Mouse (Mus musculus) heart, postnatal 36 days (tissue): ENCODE data around the gene Cbr4. TPM values are rescaled to one million over a fixed set of nuclear protein-coding genes. Genes with fewer than 3 reads are reported as not detected.

Source experiments
- DNase-seq, 2 experiments: peaks; one replicate each; pipeline ENCODE4 v3.0.0; 2021 to 2022
- intact Hi-C: fragments of 180-260 bp; cut with DNase I; formaldehyde crosslinking; loops from one replicate; pipeline ENCODE4 v1.15.1; 2025
- total RNA-seq, 2 experiments: library from RNA; stranded (reverse); gene quantifications; 2 replicates each; pipeline ENCODE4 v1.2.3; 2021

Cbr4 gene
- total RNA-seq, 2 experiments from 2014 or later, result 78.4 to 82.9 TPM

DNA sequence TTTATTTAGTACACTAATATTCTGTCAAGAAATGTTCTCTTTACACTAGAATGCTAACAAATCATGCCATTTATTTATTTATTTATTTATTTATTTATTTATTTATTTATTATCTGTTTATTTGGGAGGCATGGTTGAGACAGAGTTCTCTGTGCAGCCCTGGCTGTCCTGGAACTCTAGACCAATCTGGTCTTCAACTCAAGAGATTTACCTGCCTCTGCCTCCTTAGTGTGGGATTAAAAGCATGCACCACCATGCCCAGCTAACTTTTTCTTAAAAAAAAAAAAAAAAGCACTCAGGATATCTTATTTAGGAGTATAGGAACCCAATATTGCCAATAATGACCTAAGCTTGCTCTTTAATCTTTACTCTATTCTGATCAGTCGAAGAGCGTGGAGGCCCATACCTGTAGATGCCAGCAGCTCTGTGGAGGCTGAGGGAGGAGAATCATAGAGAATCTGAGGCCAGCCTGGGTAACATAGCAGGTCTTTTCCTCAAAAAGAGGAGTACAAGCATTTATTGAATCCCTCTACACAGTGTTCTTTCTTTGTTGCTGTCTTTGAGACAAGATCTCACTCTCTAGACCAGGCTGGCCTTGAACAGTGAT is 508 bp upstream of the Cbr4 start:
- no peak for DNase-seq
- intact Hi-C loops, result loop anchor here (5.0 to 10.0 kb wide), 5 partner anchors 265 to 982 kb away; partner anchors contain the start of genes Aadat, Gm10283, Hpf1 and Mfap3l

GRCm38 (mm10) chr8:61488631-61489030 is 1.1 kb downstream of the Cbr4 start:
- DNase-seq, result no peak
- intact Hi-C loops, result loop anchor here (5.0 to 10.0 kb wide), 5 partner anchors 266 to 984 kb away; partner anchors contain the start of genes Aadat, Gm10283, Hpf1 and Mfap3l

GRCm38 (mm10) chr8:61497110-61497509 is 9.6 kb downstream of the Cbr4 start:
- no peak for DNase-seq
- intact Hi-C loops, result loop anchor here (10.0 kb wide), 1 partner anchor 422 kb away; no protein-coding TSS in a partner anchor

DNA sequence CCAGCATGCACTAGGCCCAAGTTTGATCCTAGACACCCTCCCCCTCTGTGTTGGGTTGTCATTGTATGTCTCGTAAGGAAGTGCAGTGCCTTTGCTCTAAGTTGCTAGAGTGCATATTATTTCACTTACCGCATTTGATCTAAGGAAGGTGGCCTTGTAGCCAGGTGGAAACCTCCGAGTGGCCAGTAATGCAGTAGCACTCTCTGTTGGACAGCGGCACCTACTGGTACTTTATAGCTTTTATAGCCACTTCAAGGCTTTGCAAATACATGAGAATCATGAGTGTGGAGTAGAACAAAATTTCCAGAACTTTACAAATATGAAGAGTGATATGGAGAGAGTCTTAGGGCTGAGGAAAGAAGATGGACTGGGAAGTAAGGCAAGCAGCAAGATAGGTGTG is 11.5 kb downstream of the Cbr4 start:
- intact Hi-C loops, result loop anchor here (10.0 kb wide), 1 partner anchor 424 kb away; no protein-coding TSS in a partner anchor
- DNase-seq, result no peak

- no peak for DNase-seq
- intact Hi-C loops, result no loop called here
These were observed 13.4 kb downstream of the Cbr4 start for GRCm38 (mm10) chr8:61500914-61501313.

DNA sequence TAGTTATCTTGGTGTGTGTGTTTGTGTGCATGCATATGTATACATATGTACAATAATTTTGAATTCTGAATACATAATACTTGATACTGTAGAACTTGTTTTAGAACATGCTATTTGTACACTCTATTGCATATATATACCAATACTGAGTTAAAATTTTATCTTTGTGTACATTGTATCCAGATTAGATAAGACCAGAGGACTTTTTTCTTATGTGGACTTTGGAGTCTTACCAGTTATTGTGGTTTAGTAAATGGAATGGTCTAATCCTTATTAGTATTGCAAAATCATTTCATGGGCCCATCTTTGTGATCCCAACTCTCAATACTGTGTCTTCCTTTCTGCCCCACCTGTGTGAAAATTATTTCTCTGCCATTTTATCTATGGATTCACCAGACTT is 14.7 kb downstream of the Cbr4 start:
- DNase-seq, result no peak
- intact Hi-C loops, result no loop called here

GRCm38 (mm10) chr8:61515110-61515930 is 27.8 kb downstream of the Cbr4 start:
- intact Hi-C loops, result loop anchor here (10.0 kb wide), 1 partner anchor 901 kb away; no protein-coding TSS in a partner anchor
- no peak for DNase-seq

- intact Hi-C loops, result loop anchor here (1.0 to 10.0 kb wide), 2 partner anchors 474 to 901 kb away; no protein-coding TSS in a partner anchor
- peak; percentile 71 to 81 for DNase-seq
These were observed 28.6 kb downstream of the Cbr4 start for GRCm38 (mm10) chr8:61515931-61516744.

DNA sequence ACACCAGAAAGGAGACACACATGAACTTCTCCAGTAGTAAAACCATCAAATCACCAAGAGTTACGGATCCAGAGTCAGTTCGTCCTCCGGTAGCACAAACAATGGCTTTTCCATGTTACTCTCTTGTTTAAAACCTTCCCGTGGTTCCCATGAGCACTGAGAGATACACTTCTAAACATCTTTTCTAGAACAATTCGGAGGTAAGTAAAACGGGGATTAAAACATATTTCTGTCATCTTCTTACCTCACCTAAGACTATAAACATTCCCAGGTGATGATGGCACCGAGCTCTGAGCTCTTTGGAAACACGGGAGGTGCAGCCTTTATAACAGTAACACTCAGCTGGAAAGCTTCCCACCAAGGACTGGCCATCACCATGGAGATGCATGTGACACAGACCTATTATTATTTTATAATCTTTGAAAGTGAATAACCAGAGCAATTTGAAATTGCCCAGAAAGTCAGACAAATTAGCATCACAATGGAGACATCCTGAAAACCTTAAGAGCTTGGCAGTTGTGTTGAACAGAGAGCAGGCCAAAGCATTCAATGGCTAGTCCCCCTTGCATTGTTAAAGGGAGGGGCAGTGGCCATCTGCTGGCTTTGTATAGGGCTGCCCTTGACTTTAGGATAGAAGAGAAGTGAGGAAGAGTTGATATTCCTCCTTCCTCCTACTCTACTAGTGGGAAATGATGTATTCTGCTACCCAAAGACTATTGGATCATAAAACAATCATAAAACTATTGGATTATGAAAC is 29.4 kb downstream of the Cbr4 start:
- DNase-seq, result no peak
- intact Hi-C loops, result loop anchor here (1.0 to 10.0 kb wide), 2 partner anchors 475 to 902 kb away; no protein-coding TSS in a partner anchor

DNA sequence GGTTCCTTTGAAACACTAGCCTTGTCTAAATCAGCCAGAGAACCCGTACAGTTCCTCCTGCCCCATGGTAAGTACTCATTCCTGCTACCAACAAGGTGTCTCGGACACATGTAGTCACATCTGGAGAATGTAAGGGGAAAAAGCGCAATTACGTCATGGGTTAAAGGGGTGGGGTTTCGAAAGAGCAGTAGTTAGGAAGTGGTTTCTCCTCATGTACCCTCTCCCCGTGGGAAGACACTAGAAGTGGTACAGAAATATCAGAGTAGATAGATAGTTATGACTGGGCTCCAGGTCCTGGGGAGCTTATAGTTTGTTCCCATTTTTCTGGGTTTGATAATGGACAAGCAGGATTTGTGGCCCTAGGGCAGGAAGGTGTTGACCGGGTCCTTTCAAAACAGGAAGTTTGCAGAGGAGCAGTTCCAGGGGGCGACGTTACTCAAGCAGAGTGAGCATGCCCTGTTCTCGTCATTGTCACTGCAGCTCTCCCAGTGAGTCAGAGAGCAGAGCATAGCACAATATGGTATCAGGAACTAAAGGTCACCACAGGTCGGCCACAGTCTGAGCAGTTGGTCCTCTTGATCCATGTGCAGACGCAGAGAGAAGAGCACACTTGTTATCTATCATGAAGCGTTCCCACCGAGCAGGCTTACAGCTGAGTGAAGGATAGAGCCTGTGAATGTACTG is 30.1 kb downstream of the Cbr4 start:
- intact Hi-C loops, result loop anchor here (10.0 kb wide), 1 partner anchor 903 kb away; no protein-coding TSS in a partner anchor
- DNase-seq, result no peak

DNA sequence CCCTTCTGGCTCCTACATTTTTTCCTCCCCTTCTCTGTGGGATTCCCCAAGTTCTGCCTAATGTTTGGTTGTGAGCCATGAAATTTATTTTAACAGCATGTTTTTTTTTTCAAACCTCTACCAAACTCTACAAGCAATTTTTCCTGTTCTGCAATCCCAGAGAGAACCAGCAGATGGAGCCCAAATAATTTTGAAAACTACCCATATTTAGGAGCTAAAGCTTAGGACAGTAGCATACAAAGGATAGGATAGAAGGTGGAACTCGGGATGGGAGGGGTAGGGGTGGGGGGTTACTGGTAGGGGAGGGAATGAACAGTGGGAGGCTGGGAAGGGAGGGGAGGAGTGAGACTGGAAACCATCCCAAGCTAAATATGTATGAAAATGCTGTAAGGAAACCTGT is 34.6 kb downstream of the Cbr4 start:
- peak in 1 of 2 experiments; percentile 36 for DNase-seq
- intact Hi-C loops, result no loop called here

DNA sequence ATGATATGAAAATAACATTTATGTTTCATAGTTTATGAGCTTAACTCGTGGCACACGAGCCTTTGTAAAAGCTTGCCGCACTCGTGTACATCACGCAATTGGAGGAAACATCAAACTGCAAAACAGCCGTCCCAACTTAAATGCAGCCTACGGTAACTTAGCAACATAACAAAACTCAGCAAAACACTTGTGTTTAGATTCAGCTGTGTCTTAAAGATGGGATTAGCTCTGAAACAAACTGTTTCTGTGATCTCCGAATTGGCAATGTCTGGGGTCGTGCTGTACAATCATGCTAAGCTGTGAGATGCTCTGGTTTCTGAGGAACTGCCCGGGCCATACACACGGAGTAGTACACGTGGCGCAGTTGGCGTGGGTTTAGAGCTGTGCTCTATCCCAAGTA is 39.5 kb downstream of the Cbr4 start:
- intact Hi-C loops, result no loop called here
- no peak for DNase-seq

DNA sequence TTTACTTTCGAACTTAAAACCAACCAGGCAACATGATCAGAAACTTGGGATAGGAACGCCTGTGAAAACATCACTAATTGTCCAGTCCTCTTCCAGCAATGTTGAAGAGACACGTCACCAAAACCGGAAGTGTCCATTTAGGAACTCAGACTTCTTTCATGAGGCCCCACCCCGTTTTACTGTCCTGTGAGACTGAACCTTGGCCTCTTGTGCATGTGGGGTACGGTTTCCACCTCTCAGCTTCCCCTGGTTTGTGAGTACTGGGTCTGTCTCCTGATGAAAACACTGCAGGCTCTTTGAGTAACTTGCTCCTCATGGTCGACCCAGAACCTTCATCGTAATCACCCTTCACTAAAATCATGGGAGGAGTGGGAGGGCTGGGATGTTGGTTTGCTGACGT is 40.7 kb downstream of the Cbr4 start:
- no peak for DNase-seq
- intact Hi-C loops, result no loop called here

- intact Hi-C loops, result no loop called here
These were observed 41.1 kb downstream of the Cbr4 start for GRCm38 (mm10) chr8:61528642-61529041.

GRCm38 (mm10) chr8:61531944-61532795 is 44.6 kb downstream of the Cbr4 start:
- intact Hi-C loops, result loop anchor here (10.0 kb wide), 1 partner anchor 513 kb away; no protein-coding TSS in a partner anchor
- DNase-seq, result no peak

More at GRCm38 (mm10) chr8:61528642-61529041, 41.1 kb downstream of the Cbr4 start:
- DNase-seq, result no peak

GRCm38 (mm10) chr8:61532831-61533230 is 45.3 kb downstream of the Cbr4 start:
- intact Hi-C loops, result loop anchor here (10.0 kb wide), 1 partner anchor 512 kb away; no protein-coding TSS in a partner anchor
- DNase-seq, result no peak

GRCm38 (mm10) chr8:61533356-61533926 is 45.9 kb downstream of the Cbr4 start:
- no peak for DNase-seq
- intact Hi-C loops, result loop anchor here (10.0 kb wide), 1 partner anchor 511 kb away; no protein-coding TSS in a partner anchor

DNA sequence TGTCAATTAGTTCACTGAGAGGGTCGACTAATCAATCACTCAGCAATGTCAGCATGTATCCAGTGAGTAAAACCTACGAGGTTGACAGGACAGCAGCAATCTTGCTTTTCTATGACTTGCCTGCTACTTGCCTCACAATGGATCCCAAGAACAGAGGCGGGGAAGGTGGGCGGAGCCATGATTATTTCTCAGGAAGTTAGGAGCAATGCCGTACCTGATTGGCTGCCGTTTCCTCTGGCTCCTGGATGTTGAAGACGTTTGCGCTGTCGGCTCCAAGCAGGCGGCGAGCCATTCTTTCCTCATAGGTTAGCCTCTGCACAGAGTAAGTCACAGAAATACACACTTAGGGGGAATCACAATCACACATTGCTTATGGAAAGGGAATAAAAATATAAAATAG is 47.9 kb downstream of the Cbr4 start:
- DNase-seq, result no peak
- intact Hi-C loops, result loop anchor here (10.0 kb wide), 1 partner anchor 509 kb away; no protein-coding TSS in a partner anchor
